Mouse (Mus musculus) forebrain, embryonic 15.5 days (tissue): ENCODE results near the gene Vstm2l. TPM values are rescaled to one million over a fixed set of nuclear protein-coding genes. Genes with fewer than 3 reads are reported as not detected.
A peak's percentile ranks its signal among the peaks of the same experiment; 100 is the strongest.

Experiments used
- ATAC-seq: fragments of 200-750 bp; cut with Nextera tagmentation; replicated peaks from 2 replicates; pipeline ENCODE4 v1.8.0; 2017; ENCODE audit warnings: mild to moderate bottlenecking, moderate TSS enrichment, moderate library complexity
- H3K27ac ChIP-seq: fragments of 300-500 bp; sonication (generic); replicated peaks from 2 replicates; pipeline ENCODE4 v1.5.1; 2015; ENCODE audit warnings: mild to moderate bottlenecking, inconsistent platforms
- H3K27me3 ChIP-seq: fragments of 300-500 bp; sonication (generic); 2 replicates; pipeline ENCODE4 v1.6.1; 2015; ENCODE audit warnings: inconsistent platforms
- H3K36me3 ChIP-seq: fragments of 300-500 bp; sonication (generic); 2 replicates; pipeline ENCODE4 v1.6.1; 2015; ENCODE audit warnings: mild to moderate bottlenecking, inconsistent platforms
- H3K4me1 ChIP-seq: fragments of 300-500 bp; sonication (generic); 2 replicates; pipeline ENCODE4 v1.6.1; 2015; ENCODE audit warnings: inconsistent platforms
- H3K4me2 ChIP-seq: fragments of 300-500 bp; sonication (generic); replicated peaks from 2 replicates; pipeline ENCODE4 v1.6.1; 2015; ENCODE audit warnings: mild to moderate bottlenecking, inconsistent platforms
- H3K4me3 ChIP-seq: fragments of 300-500 bp; sonication (generic); 2 replicates; pipeline ENCODE4 v1.5.1; 2015; ENCODE audit warnings: mild to moderate bottlenecking, inconsistent platforms
- H3K9ac ChIP-seq: fragments of 300-500 bp; sonication (generic); replicated peaks from 2 replicates; pipeline ENCODE4 v1.6.1; 2015; ENCODE audit warnings: mild to moderate bottlenecking, inconsistent platforms
- H3K9me3 ChIP-seq: fragments of 300-500 bp; sonication (generic); 2 replicates; pipeline ENCODE4 v1.6.1; 2016; ENCODE audit warnings: inconsistent platforms
- WGBS: fragments of 180-500 bp; shearing (Covaris S2); methylation state at CpG from one replicate; pipeline ENCODE4 v1.1.7; 2015; ENCODE audit warnings: mixed read lengths; 5-methylcytosine and 5-hydroxymethylcytosine counted together
- polyA plus RNA-seq: library from polyadenylated mRNA; unstranded; fragments of >200 nt; fragmentation: Nextera tagmentation; extraction: Ambion mirVana; gene quantifications from 2 replicates; pipeline ENCODE4 v1.2.1, GENCODE M21; 2015

Vstm2l gene
- polyA plus RNA-seq, 1 experiment from 2014 or later, result 7.7 TPM

DNA sequence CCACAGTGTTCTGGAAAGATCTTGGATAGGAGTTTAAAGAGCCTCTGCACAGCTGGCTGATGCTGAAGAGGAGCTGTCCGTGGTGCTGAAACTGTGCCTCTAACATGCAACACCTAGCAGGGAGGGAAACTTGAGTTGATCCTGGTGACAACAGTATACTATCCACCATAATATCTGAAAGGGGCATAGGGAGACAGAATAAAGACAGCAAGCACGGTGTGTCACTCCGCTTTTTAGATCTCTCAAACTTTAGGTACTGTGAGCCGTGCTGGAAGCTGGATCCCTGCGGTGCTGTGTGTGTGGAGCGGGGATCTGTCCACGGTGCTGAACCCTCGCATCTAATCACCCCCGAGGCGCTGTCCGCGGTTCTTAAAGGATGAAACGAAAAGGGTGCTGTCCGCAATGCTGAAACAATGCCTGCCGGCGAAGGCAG lies 1.2 kb upstream of the Vstm2l start:
- H3K9ac ChIP-seq, result 0 out of 2 replicates have a peak overlapping the region, but pooled peaks have one; percentile 2
- H3K9me3 ChIP-seq, result no peaks in the 10 kb centered on the region
- H3K4me2 ChIP-seq, result peak overlapping the region; percentile 80
- ATAC-seq, result no peak
- peaks cover 22% of the 10 kb centered on the region for H3K4me1 ChIP-seq
- WGBS, result under 1% methylated on average over 16 of the region's 16 CpGs
- H3K27ac ChIP-seq, result no peak overlapping the region
- peaks cover 46% of the 10 kb centered on the region for H3K27me3 ChIP-seq
- peak overlapping the region; percentile 21 for H3K4me3 ChIP-seq
- no peaks in the 10 kb centered on the region for H3K36me3 ChIP-seq

DNA sequence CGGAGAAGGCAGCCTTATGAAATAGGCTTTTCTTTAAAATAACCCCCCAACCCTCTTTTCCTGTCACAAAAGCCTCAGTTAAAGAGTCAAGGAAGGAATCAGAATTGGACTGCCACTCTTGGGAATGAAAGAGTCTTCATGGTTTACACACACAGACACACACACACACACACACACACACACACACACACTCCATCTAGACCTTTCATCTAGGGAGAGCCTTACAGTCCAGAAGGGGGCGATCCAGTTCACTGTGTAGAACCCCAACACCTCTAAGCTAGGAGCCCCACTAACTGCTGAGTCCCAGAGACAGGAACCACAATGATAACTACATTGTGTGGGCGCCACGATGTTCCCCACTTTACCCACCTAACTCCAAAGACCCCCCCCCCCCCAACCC lies 748 bp upstream of the Vstm2l start:
- 0 out of 2 replicates have a peak overlapping the region, but pooled peaks have one; percentile 2 for H3K9ac ChIP-seq

DNA sequence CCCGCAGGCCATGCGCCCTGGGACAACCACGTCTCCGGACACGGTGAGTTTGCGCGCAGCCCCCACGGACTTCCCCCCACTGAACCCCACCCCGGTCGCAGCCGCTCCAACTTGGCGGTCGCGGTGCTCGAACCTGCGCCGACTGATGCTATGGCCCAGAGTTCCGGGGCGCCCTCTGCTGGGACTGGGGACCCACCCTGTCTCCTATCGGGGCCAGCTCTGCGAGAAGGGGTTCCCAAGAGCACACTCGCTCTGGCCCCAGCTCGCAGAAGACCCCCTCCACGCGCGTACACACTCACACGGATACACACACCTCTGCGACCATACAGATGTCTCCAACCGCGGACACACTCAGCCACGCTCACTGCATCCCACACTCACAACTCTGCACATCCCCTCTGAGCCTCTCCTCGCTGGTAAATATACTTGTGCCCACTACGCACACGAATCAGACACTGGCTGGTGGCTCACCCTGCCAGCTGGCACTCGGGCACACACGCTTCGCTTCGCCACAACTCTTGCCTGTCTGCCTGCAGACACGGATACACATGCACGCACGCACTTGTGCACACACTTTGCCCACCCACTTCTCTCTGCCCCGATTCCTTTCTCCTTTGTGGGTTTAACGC lies 550 bp downstream of the Vstm2l start:
- peak overlapping the region; percentile 64 for H3K27ac ChIP-seq
- peak overlapping the region; percentile 66 for H3K4me3 ChIP-seq
- peak overlapping the region; percentile 80 for H3K4me2 ChIP-seq
- ATAC-seq, result peak; percentile 31
- peaks cover 27% of the 10 kb centered on the region for H3K4me1 ChIP-seq
- H3K36me3 ChIP-seq, result no peaks in the 10 kb centered on the region
- peak overlapping the region; percentile 67 for H3K9ac ChIP-seq
- peaks cover 46% of the 10 kb centered on the region for H3K27me3 ChIP-seq
- no peaks in the 10 kb centered on the region for H3K9me3 ChIP-seq
- 37% methylated on average over 43 of the region's 43 CpGs for WGBS

More for the DNA sequence above, 748 bp upstream of the Vstm2l start:
- Histone ChIP-seq H3K27ac (no peak overlapping the region), H3K4me1 (peaks cover 24% of the 10 kb centered on the region), H3K9me3 (no peaks in the 10 kb centered on the region), H3K4me2 (peak overlapping the region; percentile 80), H3K27me3 (peaks cover 46% of the 10 kb centered on the region), H3K4me3 (peak overlapping the region; percentile 66), H3K36me3 (no peaks in the 10 kb centered on the region)
- 3% methylated on average over 4 of the region's 4 CpGs for WGBS
- ATAC-seq, result peak; percentile 53; the same call in 1 of the 2 replicates

DNA sequence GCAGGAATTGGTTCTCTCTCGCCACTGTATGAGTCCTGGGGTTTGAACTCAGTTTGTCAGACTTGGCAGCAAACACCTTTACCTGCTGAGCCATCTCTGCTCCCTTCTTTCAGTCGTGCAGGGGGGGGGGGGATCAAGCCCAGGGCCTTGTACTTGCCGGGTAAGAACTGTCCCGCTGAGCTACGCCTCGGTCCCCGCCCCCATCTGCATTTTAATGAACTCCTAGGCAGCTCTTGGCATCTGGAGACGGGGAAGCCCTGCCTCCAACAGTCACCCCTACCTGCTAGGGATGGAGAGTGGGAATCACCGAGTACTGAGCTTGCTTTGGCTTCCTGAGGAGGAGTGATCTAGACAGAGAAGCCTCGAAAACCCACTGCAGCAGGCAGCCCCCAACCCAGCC lies 4.1 kb downstream of the Vstm2l start:
- H3K27me3 ChIP-seq, result peaks cover 34% of the 10 kb centered on the region
- H3K27ac ChIP-seq, result no peak overlapping the region
- 6% methylated on average over 10 of the region's 10 CpGs for WGBS
- no peak overlapping the region for H3K9ac ChIP-seq
- H3K4me1 ChIP-seq, result peaks cover 35% of the 10 kb centered on the region
- no peak overlapping the region for H3K4me3 ChIP-seq
- H3K36me3 ChIP-seq, result no peaks in the 10 kb centered on the region
- H3K9me3 ChIP-seq, result no peaks in the 10 kb centered on the region
- no peak for ATAC-seq
- H3K4me2 ChIP-seq, result 0 out of 2 replicates have a peak overlapping the region, but pooled peaks have one; percentile 12

DNA sequence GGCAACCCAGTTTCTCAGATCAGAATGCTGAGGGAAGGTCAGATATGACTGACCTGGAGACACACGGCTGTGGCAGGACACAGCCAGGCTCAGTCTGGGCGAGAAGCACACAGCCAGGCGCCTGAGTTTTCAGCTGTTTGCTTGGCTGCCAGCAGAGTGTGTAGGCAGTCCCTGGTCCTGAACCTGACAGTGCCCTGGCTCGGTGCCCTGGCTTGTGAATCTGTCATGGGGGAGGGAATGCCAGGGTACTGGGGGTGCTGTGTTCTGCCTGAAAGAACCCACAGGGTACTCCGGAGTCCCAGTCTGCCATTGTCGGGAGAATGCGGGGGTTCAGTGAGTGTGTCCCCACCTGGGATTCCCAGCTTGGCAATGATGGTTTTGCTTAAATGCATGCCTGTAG lies 7.1 kb downstream of the Vstm2l start:
- H3K4me2 ChIP-seq, result no peak overlapping the region
- ATAC-seq, result 0 out of 2 replicates have a peak, but pooled peaks have one; percentile 2
- H3K36me3 ChIP-seq, result no peaks in the 10 kb centered on the region
- no peak overlapping the region for H3K27ac ChIP-seq
- no peak overlapping the region for H3K4me3 ChIP-seq
- H3K9me3 ChIP-seq, result no peaks in the 10 kb centered on the region
- H3K9ac ChIP-seq, result no peak overlapping the region
- 57% methylated on average over 7 of the region's 7 CpGs for WGBS
- peaks cover 14% of the 10 kb centered on the region; the same call in 1 of the 2 replicates for H3K27me3 ChIP-seq
- H3K4me1 ChIP-seq, result peaks cover 24% of the 10 kb centered on the region

DNA sequence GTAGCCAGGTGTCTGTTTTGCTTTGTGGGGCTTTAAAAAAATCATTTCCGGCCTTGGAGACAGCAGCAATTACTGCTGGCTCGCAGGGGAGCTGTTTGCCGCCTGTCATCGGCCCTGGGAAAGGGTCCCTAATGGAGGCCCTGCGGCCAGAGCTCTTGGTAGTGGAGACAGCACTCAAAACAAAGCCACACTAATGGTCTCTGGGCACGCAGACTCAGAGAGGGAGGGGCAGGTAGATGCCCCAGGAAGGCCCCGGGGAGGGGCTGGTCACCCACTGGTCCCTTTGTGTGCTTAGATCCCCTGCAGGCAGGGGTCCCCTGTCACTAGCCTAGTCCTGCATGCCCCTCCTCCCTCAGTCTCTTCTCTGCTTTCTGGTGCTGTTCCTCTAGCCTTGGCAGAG lies 9.0 kb downstream of the Vstm2l start:
- H3K36me3 ChIP-seq, result no peaks in the 10 kb centered on the region
- H3K4me1 ChIP-seq, result peaks cover 39% of the 10 kb centered on the region
- WGBS, result 4% methylated on average over 7 of the region's 7 CpGs
- H3K9me3 ChIP-seq, result no peaks in the 10 kb centered on the region
- H3K4me3 ChIP-seq, result no peak overlapping the region
- ATAC-seq, result no peak
- H3K27me3 ChIP-seq, result no peaks in the 10 kb centered on the region; the same call in 1 of the 2 replicates
- no peak overlapping the region for H3K4me2 ChIP-seq
- H3K9ac ChIP-seq, result no peak overlapping the region
- no peak overlapping the region for H3K27ac ChIP-seq

DNA sequence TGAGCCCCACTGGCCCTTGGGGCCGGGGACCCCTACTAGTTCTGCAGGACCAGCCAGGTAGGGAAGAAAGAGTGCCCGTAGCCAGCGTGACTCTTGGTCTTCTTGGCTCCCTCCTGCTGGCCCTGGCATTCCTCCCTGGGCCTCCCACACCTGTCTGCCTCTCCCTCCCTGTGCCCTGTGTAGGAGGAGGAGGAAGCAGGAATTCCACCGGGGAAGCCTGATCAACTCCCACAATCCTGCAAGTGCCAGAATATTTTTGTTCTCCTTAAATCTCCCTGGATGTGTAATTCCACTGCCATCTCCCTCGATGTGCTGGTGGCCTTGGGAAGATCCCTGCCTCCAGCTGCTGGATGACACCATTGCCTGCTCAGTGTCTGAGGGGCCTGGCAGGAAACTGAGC lies 10.1 kb downstream of the Vstm2l start:
- ATAC-seq, result no peak

DNA sequence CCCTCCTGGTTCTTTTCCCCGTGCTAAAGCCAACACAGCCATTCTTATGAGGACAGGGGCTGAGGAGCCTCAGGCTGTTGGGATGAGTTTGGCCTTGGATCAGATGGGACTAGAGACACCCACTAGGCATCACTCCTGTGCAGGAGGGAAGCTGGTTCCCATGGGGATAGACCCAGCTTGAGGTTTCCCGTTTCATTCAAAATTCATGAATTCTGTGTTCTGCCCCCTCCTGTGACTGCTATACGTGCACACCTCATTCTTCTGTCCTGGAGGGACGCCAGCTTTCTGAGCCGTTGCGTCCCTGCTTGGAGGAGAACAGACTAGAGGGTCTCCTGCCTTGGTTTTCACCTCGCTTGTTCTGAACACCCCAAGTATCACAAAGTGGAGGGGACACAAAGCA lies 12.0 kb downstream of the Vstm2l start:
- Histone ChIP-seq H3K9me3 (no peaks in the 10 kb centered on the region), H3K4me2 (no peak overlapping the region), H3K27ac (no peak overlapping the region), H3K4me1 (peaks cover 27% of the 10 kb centered on the region), H3K9ac (no peak overlapping the region), H3K4me3 (no peak overlapping the region), H3K36me3 (no peaks in the 10 kb centered on the region), H3K27me3 (no peaks in the 10 kb centered on the region; the same call in 1 of the 2 replicates)
- 23% methylated on average over 7 of the region's 7 CpGs for WGBS
- ATAC-seq, result no peak

More for the DNA sequence above, 10.1 kb downstream of the Vstm2l start:
- H3K9ac ChIP-seq, result no peak overlapping the region
- H3K36me3 ChIP-seq, result no peaks in the 10 kb centered on the region
- H3K4me3 ChIP-seq, result no peak overlapping the region
- no peaks in the 10 kb centered on the region; the same call in 1 of the 2 replicates for H3K27me3 ChIP-seq
- H3K4me1 ChIP-seq, result peaks cover 34% of the 10 kb centered on the region
- H3K9me3 ChIP-seq, result no peaks in the 10 kb centered on the region
- H3K4me2 ChIP-seq, result no peak overlapping the region
- no peak overlapping the region for H3K27ac ChIP-seq
- WGBS, result 71% methylated on average over 5 of the region's 5 CpGs

DNA sequence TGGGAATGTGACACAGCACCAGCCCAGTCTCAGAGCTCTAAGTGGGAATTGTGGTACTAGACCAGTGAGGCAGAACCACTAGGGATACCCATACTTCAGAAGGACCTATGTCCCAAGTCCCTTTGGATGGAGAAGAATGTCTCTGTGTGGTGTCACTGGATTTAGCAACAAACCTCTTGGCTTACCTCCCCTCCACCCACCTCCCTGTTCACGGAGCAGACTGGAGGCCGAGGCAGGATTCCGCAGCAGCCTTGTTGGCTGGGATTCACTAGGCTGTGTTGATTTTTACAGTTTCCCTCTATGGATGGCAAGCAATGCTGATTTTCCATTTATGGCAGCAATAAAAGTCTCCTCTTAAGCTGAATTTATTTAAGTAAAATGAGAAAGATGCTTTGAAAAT lies 12.5 kb downstream of the Vstm2l start:
- ATAC-seq, result no peak
- no peak overlapping the region for H3K27ac ChIP-seq
- H3K4me1 ChIP-seq, result peaks cover 25% of the 10 kb centered on the region
- 50% methylated on average over 3 of the region's 3 CpGs for WGBS
- H3K27me3 ChIP-seq, result no peaks in the 10 kb centered on the region; the same call in 1 of the 2 replicates
- H3K36me3 ChIP-seq, result no peaks in the 10 kb centered on the region
- H3K9ac ChIP-seq, result no peak overlapping the region; the same call in 1 of the 2 replicates
- no peaks in the 10 kb centered on the region for H3K9me3 ChIP-seq
- H3K4me2 ChIP-seq, result no peak overlapping the region
- H3K4me3 ChIP-seq, result no peak overlapping the region

DNA sequence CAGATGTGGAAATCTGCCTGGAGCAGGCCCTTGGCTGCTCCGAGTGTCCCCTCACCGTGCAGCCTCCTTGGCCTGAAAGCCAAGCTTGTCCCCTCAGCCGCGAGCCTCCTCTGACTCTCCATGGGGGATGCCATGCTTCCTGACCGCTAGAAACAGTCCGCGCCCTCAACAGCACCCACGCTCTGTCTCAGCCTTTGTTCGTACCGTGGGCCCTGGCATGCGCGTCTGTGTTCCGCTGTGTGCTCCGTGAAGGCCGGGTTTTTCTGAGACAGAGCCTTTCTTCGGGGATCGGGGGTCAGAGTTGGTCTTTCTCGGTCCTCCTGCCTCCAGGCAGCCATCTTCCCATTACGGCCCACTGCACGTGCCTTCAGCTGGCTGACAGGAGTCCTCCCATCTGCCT lies 12.9 kb downstream of the Vstm2l start:
- Histone ChIP-seq H3K4me2 (no peak overlapping the region), H3K9ac (peak overlapping the region; percentile 11; the same call in 1 of the 2 replicates), H3K27me3 (no peaks in the 10 kb centered on the region; the same call in 1 of the 2 replicates), H3K4me1 (peaks cover 25% of the 10 kb centered on the region), H3K27ac (0 out of 2 replicates have a peak overlapping the region, but pooled peaks have one; percentile 6), H3K4me3 (no peak overlapping the region), H3K9me3 (no peaks in the 10 kb centered on the region), H3K36me3 (no peaks in the 10 kb centered on the region)
- WGBS, result 48% methylated on average over 20 of the region's 20 CpGs
- ATAC-seq, result no peak

DNA sequence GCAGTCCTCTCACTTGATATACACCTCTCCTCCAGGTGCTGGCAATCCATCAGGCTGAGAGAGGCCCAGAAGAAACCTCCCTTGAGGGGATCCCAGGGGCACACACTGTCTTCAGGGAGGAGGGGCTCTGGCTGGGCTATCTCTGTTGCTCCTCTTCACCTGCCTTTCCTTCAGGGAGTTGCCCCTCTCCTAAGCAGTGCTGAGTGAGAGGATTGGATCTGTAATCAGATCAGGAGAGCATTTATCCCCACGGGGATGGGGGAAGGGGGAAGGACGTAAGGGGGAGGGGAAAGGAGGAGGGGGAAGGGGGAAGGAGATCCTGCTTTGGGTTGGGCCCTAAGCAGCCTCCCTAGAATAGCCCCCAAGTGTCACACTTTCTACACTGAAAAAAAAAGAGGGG lies 13.4 kb downstream of the Vstm2l start:
- H3K4me1 ChIP-seq, result peaks cover 25% of the 10 kb centered on the region
- 0 out of 2 replicates have a peak overlapping the region, but pooled peaks have one; percentile 6 for H3K27ac ChIP-seq
- H3K36me3 ChIP-seq, result no peaks in the 10 kb centered on the region
- no peak overlapping the region for H3K4me3 ChIP-seq
- H3K4me2 ChIP-seq, result no peak overlapping the region
- H3K9me3 ChIP-seq, result no peaks in the 10 kb centered on the region
- 14% methylated on average over 2 of the region's 2 CpGs for WGBS
- H3K9ac ChIP-seq, result no peak overlapping the region
- H3K27me3 ChIP-seq, result no peaks in the 10 kb centered on the region; the same call in 1 of the 2 replicates
- ATAC-seq, result no peak

DNA sequence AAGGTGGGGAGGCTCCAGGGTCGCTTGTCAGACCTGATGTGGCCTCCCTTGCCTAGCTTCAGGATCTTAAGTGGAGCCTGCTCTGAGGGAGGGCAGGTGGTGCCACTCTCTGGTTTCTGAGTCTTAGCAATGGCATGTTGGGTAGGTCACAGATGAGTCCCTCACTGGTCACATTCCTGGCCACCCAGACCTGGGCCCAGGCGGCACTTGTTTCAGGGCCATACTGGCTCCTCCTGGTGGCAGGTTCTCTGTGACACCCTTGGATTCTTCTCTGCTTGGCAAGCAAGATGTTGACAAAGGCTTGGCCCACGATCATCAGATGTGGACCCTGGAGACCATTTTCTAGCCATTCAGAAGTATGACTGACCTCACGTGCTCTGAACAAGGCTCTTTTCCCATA lies 18.2 kb downstream of the Vstm2l start:
- H3K9me3 ChIP-seq, result no peaks in the 10 kb centered on the region
- H3K4me1 ChIP-seq, result peaks cover 5% of the 10 kb centered on the region
- H3K4me3 ChIP-seq, result no peak overlapping the region
- no peak overlapping the region for H3K4me2 ChIP-seq
- H3K27ac ChIP-seq, result no peak overlapping the region
- no peaks in the 10 kb centered on the region for H3K36me3 ChIP-seq
- ATAC-seq, result no peak
- H3K9ac ChIP-seq, result no peak overlapping the region
- no peaks in the 10 kb centered on the region for H3K27me3 ChIP-seq
- 81% methylated on average over 4 of the region's 4 CpGs for WGBS
